Mouse (Mus musculus) right cerebral cortex, postnatal 36 days (tissue): Measurements from ENCODE around the gene Rec8.
A peak's percentile ranks its signal among the peaks of the same experiment; 100 is the strongest.

Source experiments
- DNase-seq, 2 experiments: peaks; one replicate each; pipeline ENCODE4 v3.0.0; 2022; ENCODE audit warnings: low spot score in 2 of 2, mixed read lengths in 1 of 2

The Rec8 gene

DNA sequence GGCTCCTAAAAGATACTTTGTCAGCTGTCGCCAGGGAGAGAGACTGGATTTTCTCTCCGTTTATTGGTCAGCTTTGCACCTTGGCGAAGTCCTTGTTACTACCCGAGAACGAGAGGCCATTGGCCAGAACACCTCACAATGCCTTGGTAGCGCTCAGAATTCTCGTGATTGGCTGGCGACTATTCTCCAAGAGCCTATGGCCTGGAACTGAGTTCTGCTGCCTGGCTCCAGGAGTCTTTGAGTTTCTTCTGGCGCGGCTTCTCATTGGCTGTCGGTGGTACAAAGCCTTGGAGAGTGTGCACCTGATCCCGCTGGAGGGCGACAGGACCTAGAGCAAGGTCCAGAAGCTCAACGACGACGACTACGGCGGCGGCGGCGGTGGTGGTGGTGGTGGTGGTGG lies at the start of gene Rec8:
Gene Rec8, plus strand, starts transcription at position 216 of the 400 bp plus-strand sequence.
- DNase-seq = no peak

- DNase-seq = no peak
These were observed 47.2 kb upstream of the Rec8 start for GRCm38 (mm10) chr14:55570588-55570987.

DNA sequence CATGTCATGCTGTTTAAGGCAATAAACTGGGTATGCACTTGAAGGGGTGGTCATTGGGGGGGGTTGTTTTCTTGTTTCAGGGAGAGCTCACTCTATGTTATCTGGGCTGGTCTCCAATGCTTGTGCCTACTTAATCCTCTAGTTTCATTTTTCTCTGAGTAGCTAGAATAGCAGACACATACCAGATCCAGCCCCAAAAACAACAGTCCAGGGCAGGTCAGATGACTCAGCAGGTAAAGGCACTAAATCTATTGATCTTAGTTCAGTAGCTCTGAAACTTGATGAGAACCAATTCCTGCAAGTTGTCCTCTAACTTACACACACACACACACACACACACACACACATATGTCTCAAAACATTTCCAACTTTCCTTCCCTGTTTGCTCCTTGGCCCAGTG lies 46.1 kb upstream of the Rec8 start:
- DNase-seq = no peak

- DNase-seq = no peak
These were observed 42.5 kb upstream of the Rec8 start, which contains the start of gene Fitm1 for GRCm38 (mm10) chr14:55575302-55575701. TSS of gene Fitm1 (plus strand) at chr14:55575617.

GRCm38 (mm10) chr14:55575711-55576110 lies 42.1 kb upstream of the Rec8 start:
- no peak for DNase-seq

GRCm38 (mm10) chr14:55576376-55576775 lies 41.5 kb upstream of the Rec8 start:
- DNase-seq = peak in 1 of 2 experiments; percentile 43

DNA sequence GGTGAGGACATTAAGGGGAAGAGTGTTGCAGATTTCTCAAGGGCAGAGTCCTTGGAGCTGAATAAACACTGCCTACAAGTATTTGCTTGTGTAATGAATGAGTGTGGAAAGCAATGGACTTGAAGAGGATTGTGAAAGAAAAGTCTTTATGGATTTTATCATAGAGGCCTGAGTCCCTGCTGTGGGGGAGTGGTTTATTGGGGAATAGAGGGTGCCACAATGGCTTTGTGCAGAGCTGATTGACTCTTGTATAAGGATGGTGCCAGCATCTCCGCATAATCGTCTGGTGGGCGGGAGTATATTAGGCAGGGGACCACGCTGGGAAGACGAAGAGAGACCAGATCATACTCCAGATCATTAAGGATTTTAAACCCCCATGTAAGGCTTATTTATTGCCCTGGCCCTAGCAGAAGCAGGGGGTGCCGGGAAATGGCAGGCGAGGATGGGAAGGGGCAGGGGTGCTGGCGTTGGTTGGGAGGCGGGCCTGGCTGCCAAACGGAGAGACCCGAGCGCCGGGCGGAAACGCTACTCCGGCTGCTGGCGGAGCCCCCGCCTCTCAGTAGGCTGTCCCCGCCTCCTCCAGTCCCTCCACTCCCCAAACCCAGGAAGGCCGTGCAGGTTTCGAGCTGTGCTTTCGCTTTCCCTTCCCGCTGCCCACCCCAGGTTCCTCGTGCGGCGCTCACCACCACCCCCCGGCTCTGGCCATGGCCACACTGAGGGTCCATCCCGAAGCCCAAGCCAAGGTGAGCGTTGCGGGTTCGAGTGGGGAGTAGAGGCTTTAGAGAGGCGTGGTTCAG lies 39.8 kb upstream of the Rec8 start, which contains the start of gene Psme1:
Gene Psme1, plus strand, starts transcription at position 253 of the 797 bp plus-strand sequence.
- DNase-seq = peak; percentile 51 to 53

GRCm38 (mm10) chr14:55578668-55579269 lies 39.1 kb upstream of the Rec8 start:
- DNase-seq = no peak

DNA sequence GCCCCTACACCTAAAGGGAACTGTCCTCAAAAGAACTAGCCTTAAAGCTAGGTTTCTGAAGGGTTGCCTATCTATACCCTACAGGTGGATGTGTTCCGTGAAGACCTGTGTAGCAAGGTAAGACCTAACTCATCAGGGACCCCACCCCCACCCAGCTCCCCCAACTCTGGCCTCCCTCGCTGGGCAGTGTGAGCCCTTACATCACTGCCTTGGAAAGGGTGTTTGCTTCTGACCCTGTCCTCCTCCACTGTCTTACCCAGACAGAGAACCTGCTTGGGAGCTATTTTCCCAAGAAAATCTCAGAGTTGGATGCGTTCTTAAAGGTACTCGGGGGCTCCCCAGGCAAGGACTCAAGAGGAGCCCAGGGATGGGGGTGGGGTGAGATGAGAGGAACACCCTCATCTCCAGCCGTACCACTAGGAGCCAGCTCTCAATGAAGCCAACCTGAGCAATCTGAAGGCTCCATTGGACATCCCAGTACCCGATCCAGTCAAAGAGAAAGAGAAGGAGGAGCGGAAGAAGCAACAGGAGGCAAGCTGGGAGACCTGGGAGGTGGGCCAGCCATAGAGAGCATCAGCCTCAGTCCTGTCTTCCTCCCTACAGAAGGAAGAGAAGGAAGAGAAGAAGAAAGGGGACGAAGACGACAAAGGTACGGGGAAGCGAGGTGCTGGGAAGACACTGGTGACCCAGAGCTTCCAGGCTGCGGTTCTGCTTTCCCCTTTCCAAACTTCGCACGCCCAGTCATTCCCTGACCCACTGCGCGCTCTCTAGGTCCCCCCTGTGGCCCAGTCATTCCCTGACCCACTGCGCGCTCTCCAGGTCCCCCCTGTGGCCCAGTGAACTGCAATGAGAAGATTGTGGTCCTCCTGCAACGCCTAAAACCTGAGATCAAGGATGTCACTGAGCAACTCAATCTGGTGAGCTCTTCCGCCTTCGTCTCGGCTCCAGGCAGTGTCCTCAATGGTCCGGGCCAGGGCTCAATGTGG lies 38.0 kb upstream of the Rec8 start:
- no peak for DNase-seq

- no peak for DNase-seq
These were observed 37.1 kb upstream of the Rec8 start for GRCm38 (mm10) chr14:55580731-55581130.

- DNase-seq = no peak
These were observed 35.7 kb upstream of the Rec8 start for GRCm38 (mm10) chr14:55581981-55582681.

DNA sequence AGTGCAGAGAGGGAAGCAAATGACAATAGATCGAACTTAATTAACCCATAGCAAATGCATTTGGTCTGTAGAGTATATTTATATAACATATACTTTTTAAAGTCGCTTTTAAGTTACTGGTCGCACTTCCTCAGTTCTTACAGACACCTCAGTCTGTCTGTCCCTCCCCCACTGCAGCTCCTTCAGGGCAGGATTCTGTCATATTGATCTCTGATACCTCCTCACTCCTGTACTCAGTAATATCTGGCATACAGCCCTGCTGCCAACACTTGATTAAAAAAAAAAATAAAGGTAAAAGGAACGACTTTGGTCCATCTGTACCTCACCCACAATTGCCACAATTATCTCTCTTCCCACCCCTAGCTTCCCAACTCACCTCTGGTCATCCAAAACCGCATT lies 33.5 kb upstream of the Rec8 start:
- DNase-seq = no peak

- DNase-seq = peak; percentile 36 to 38
These were observed 32.9 kb upstream of the Rec8 start, which contains the start of gene Emc9 for GRCm38 (mm10) chr14:55584702-55585565. TSS of gene Emc9 (minus strand) at chr14:55585302.

DNA sequence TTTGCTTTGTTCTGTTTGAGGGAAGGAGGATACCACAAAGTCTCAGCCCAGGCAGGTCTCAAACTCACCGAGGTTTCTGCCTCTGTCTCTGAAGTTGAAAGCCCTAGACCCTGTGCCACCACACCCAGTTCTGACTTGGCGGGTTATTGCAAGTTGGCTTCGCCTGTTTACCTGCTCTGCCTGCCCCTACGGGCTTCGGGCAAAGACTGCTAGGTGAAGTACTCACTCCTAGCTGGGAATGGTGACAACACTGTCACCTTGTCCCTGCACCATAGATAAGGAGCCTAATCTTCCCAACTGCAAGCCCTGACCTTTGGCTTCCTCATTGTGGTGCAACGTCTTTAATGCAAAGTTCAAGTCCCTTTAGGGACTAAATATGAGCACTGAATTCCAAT lies 32.3 kb upstream of the Rec8 start:
- no peak for DNase-seq

- DNase-seq = no peak
These were observed 31.7 kb upstream of the Rec8 start for GRCm38 (mm10) chr14:55586149-55586548.

DNA sequence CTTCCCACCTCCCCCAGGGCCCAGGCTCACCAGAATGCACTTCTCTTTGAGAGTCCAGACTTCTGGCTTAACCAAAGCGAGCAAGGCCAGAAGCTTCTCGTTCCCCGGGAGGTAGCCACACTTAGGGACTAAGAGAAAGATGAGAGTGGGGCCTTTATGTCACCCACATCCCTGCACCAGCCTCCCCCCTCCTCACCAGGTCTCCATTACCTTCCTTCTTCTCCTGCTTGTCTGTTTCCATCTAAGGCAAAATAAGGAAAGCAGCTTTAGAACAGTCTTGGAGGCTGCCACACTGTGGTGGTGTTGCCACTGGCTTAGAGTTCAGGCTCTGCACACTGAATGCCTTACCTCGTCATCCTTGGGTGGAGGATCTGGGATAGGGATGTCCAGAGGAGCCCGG lies 28.6 kb upstream of the Rec8 start:
- no peak for DNase-seq

GRCm38 (mm10) chr14:55589771-55590448 lies 27.9 kb upstream of the Rec8 start:
- DNase-seq = no peak

DNA sequence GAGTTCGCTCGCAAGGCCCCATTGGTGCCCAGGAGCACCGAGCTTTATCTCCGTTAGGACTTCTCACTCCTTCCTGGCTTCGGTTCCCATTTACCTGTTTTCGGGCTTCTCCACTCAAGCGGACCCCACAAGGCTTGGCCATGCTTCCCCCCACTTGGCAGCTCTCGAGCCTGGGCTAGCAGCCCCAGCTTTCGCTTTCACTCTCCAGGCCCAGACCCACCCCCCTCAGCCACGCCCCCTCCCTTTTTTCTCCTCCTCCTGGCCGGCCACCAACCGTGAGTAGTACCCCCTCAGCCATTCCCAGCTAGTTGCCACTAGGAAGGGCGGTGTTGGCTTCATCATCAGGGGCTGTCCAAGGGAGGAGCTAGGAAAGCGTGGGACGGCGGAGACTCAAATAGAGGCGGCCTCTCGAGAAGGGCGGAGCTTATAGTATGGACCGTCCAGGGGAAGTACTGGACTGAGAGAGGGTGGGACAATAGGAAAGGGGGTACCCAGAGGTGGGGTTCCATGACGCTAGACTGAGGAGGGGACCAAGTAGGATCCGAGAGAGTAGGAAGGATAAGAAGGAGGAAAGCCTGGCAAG lies 27.0 kb upstream of the Rec8 start, which contains the start of gene Psme2:
Gene Psme2, minus strand, starts transcription at position 366 of the 583 bp plus-strand sequence.
- DNase-seq = peak; percentile 86 to 93

DNA sequence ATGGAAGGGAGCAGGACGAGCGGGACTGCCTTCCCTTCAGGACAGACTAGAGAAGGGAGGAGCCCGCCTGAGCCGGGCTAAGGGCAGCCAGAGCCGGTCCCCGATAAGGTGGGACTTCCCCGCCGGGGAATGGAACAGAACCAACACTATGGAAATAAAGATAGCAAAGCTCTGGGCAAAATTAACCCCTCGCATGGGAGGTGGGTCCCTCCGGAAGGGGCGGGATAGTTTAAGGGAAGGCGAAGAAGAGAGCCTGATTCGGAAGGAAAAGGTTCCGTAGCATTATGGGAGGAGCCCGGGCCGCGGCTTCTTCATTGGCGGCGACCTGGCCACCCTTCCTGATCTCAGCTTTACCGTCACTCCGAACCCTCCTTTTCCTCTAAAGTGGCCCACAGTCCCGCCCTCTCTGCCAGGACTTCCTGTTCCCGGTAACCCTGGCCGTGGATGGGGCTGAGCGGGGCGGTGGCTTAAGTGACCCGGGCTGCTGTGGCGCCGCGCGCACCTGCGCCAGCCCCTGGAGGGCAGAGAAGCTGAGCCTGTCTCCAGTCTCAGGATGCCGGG lies 26.4 kb upstream of the Rec8 start, which contains the start of gene Rnf31:
Gene Rnf31, plus strand, starts transcription at position 378 of the 561 bp plus-strand sequence.
- peak; percentile 94 to 97 for DNase-seq
